Mouse (Mus musculus) cortical plate, adult 2 months (tissue): ENCODE results near the gene Tap1.

ENCODE experiments used
- CTCF ChIP-seq: fragments of 200-500 bp; IDR thresholded peaks from 2 replicates; pipeline ENCODE4 v1.5.1; 2011; ENCODE audit warnings: mild to moderate bottlenecking, control low read depth, low read length; ENCODE audit not compliant: insufficient read depth; ENCODE audit errors: extremely low read depth
- POLR2A ChIP-seq: fragments of 200-500 bp; IDR thresholded peaks from 2 replicates; pipeline ENCODE4 v1.6.1; 2011; ENCODE audit warnings: mild to moderate bottlenecking, low read length, control low read depth; ENCODE audit not compliant: insufficient read depth; ENCODE audit errors: extremely low read depth

DNA sequence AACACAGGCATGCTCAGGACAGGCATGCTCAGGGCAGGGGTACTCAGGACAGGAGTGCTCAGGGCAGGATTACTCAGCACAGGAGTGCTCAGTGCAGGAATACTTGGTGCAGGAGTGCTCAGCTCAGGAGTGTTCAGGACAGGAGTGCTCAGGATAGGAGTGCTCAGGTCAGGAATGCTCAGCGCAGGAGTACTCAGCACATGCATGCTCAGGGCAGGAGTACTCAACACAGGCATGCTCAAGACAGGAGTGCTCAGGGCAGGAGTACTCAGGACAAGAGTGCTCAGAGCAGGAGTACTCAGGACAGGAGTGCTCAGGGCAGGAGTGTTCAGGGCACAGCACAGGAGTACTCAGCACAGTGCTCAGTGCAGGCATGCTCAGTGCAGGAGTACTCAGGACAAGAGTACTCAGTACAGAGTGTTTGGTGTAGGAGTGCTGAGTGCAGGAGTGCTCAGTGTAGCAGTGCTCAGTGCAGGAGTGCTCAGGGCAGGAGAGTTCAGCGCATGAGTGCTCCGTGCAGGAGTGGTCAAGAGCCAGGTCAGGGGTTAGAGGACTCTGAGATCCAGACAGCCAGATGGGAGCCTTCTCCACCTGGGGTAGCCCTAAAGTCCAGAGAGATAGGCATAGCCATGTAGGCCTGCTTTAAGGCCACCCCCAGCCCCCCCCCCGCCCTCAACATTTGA is 15.5 kb downstream of the Tap1 start:
- TF ChIP-seq POLR2A = no peak
- TF ChIP-seq CTCF = no peak
